Mouse (Mus musculus) CD4-positive, CD25-positive, alpha-beta regulatory T cell, adult 2 months (primary cell): ENCODE measurements around the gene Gjc2.

Experiments used
- DNase-seq: peaks from one replicate; pipeline ENCODE4 v3.0.0-alpha.2; 2012; ENCODE audit warnings: low read depth, low spot score

The Gjc2 gene

GRCm38 (mm10) chr11:59161398-59161797 is 21.6 kb downstream of the Gjc2 start:
- DNase-seq = no peak

GRCm38 (mm10) chr11:59159558-59159957 is 23.5 kb downstream of the Gjc2 start:
- no peak for DNase-seq

GRCm38 (mm10) chr11:59159099-59159498 is 23.9 kb downstream of the Gjc2 start:
- no peak for DNase-seq

- DNase-seq = no peak
Measured at GRCm38 (mm10) chr11:59155900-59156299, 27.1 kb downstream of the Gjc2 start.

- no peak for DNase-seq
Measured at GRCm38 (mm10) chr11:59154220-59154619, 28.8 kb downstream of the Gjc2 start.

GRCm38 (mm10) chr11:59151729-59152128 is 31.3 kb downstream of the Gjc2 start:
- DNase-seq = peak; percentile 48

GRCm38 (mm10) chr11:59149302-59149701 is 33.7 kb downstream of the Gjc2 start:
- DNase-seq = no peak

GRCm38 (mm10) chr11:59142962-59143361 is 40.1 kb downstream of the Gjc2 start:
- DNase-seq = no peak

- DNase-seq = no peak
Measured at GRCm38 (mm10) chr11:59141772-59142370, 41.1 kb downstream of the Gjc2 start.

- DNase-seq = no peak
Measured at GRCm38 (mm10) chr11:59138537-59139486, 44.2 kb downstream of the Gjc2 start.

GRCm38 (mm10) chr11:59136994-59137706 is 45.9 kb downstream of the Gjc2 start:
- no peak for DNase-seq

GRCm38 (mm10) chr11:59135904-59136452 is 47.0 kb downstream of the Gjc2 start, which contains the start of gene Obscn:
Obscn (minus strand) TSS chr11:59136402.
- DNase-seq = no peak

- no peak for DNase-seq
Measured at GRCm38 (mm10) chr11:59135051-59135820, 47.8 kb downstream of the Gjc2 start.

GRCm38 (mm10) chr11:59134373-59134997 is 48.5 kb downstream of the Gjc2 start:
- no peak for DNase-seq

- DNase-seq = no peak
Measured at GRCm38 (mm10) chr11:59132065-59132464, 50.9 kb downstream of the Gjc2 start.

GRCm38 (mm10) chr11:59131348-59131919 is 51.6 kb downstream of the Gjc2 start:
- no peak for DNase-seq

- DNase-seq = no peak
Measured at GRCm38 (mm10) chr11:59130782-59131181, 52.2 kb downstream of the Gjc2 start.
